Mouse (Mus musculus) E14TG2a.4 (cell line): ENCODE results near the gene Nup50.

ENCODE experiments used
- CTCF ChIP-seq: conservative IDR thresholded peaks from 2 replicates; pipeline ENCODE4 v1.5.1; 2014; ENCODE audit warnings: low read length
- NANOG ChIP-seq: IDR thresholded peaks from 2 replicates; pipeline ENCODE4 v1.6.1; 2014; ENCODE audit warnings: borderline replicate concordance, low read length, mixed read lengths

GRCm38 (mm10) chr15:84942647-84943285 is 19.6 kb downstream of the Nup50 start:
- no peak for TF ChIP-seq CTCF
- TF ChIP-seq NANOG: no peak
